Mouse (Mus musculus) forebrain, embryonic 11.5 days (tissue): ENCODE results near the gene Agt. TPM values are rescaled to one million over a fixed set of nuclear protein-coding genes. Genes with fewer than 3 reads are reported as not detected.
A peak's percentile ranks its signal among the peaks of the same experiment; 100 is the strongest.

Experiments used
- ATAC-seq: fragments of 200-750 bp; cut with Nextera tagmentation; replicated peaks from 2 replicates; pipeline ENCODE4 v1.8.0; 2017; ENCODE audit warnings: moderate TSS enrichment; ENCODE audit not compliant: low FRiP score
- DNase-seq: peaks from one replicate; pipeline ENCODE4 v3.0.0-alpha.2; 2017; ENCODE audit warnings: low spot score
- H3K27ac ChIP-seq: fragments of 300-500 bp; sonication (generic); 2 replicates; pipeline ENCODE4 v1.5.1; 2014; ENCODE audit warnings: low read depth, low read length
- H3K27me3 ChIP-seq: fragments of 300-500 bp; sonication (generic); 2 replicates; pipeline ENCODE4 v1.6.1; 2014; ENCODE audit warnings: mild to moderate bottlenecking, low read length, mixed read lengths; ENCODE audit not compliant: control insufficient read depth, insufficient read depth
- H3K36me3 ChIP-seq: fragments of 300-500 bp; sonication (generic); 2 replicates; pipeline ENCODE4 v1.6.1; 2014; ENCODE audit warnings: mild to moderate bottlenecking, low read length, moderate library complexity, mixed read lengths; ENCODE audit not compliant: control insufficient read depth, insufficient read depth
- H3K4me1 ChIP-seq: fragments of 300-500 bp; sonication (generic); replicated peaks from 2 replicates; pipeline ENCODE4 v1.6.1; 2014; ENCODE audit warnings: low read length, mixed read lengths; ENCODE audit not compliant: control insufficient read depth, insufficient read depth
- H3K4me2 ChIP-seq: fragments of 300-500 bp; sonication (generic); 2 replicates; pipeline ENCODE4 v1.6.1; 2014; ENCODE audit warnings: low read depth, mild to moderate bottlenecking, low read length, moderate library complexity, mixed read lengths; ENCODE audit not compliant: severe bottlenecking
- H3K4me3 ChIP-seq: fragments of 300-500 bp; sonication (generic); 2 replicates; pipeline ENCODE4 v1.5.1; 2014; ENCODE audit warnings: low read depth, low read length
- H3K9ac ChIP-seq: fragments of 300-500 bp; sonication (generic); 2 replicates; pipeline ENCODE4 v1.6.1; 2014; ENCODE audit warnings: low read length
- H3K9me3 ChIP-seq: fragments of 300-500 bp; sonication (generic); 2 replicates; pipeline ENCODE4 v1.6.1; 2016; ENCODE audit warnings: low read length, mixed read lengths; ENCODE audit not compliant: control insufficient read depth
- WGBS: fragments of 180-500 bp; shearing (Covaris S2); extraction: QIAGEN DNeasy Blood & Tissue Kit; methylation state at CpG from one replicate; pipeline ENCODE4 v1.1.7; 2014; 5-methylcytosine and 5-hydroxymethylcytosine counted together
- polyA plus RNA-seq: library from polyadenylated mRNA; unstranded; fragments of >200 nt; fragmentation: Nextera tagmentation; extraction: Ambion mirVana; gene quantifications from 2 replicates; pipeline ENCODE4 v1.2.1, GENCODE M21; 2014

Gene Agt
- not detected in 2 replicates for polyA plus RNA-seq

- Histone ChIP-seq H3K9ac (no peak within 1 kb of the TSS), H3K4me1 (no peaks in the 10 kb centered on the region), H3K36me3 (no peaks in the 10 kb centered on the region), H3K27me3 (no peaks in the 10 kb centered on the region), H3K4me3 (no peak within 1 kb of the TSS), H3K9me3 (no peaks in the 10 kb centered on the region), H3K27ac (no peak within 1 kb of the TSS), H3K4me2 (no peak within 1 kb of the TSS)
- 78% methylated on average over 2 of the region's 2 CpGs for WGBS
- DNase-seq: no peak
- no peak for ATAC-seq
Observed at GRCm38 (mm10) chr8:124569593-124569992, at the start of gene Agt. Gene Agt, minus strand, starts transcription at chr8:124569706.

GRCm38 (mm10) chr8:124618252-124618651 is 48.7 kb upstream of the Agt start:
- 67% methylated on average over 9 of the region's 9 CpGs for WGBS

GRCm38 (mm10) chr8:124617266-124617869 is 47.9 kb upstream of the Agt start:
- Histone ChIP-seq H3K4me2 (peak overlapping the region; percentile 60), H3K9me3 (no peaks in the 10 kb centered on the region), H3K27ac (no peak overlapping the region), H3K9ac (peak overlapping the region; percentile 7; the same call in 1 of the 2 replicates), H3K4me3 (peak overlapping the region; percentile 24), H3K4me1 (0 out of 2 replicates have a peak, but pooled peaks cover 2% of the 10 kb centered on the region), H3K36me3 (no peaks in the 10 kb centered on the region), H3K27me3 (peaks cover 2% of the 10 kb centered on the region; the same call in 1 of the 2 replicates)
- WGBS: 12% methylated on average over 17 of the region's 17 CpGs
- ATAC-seq (peak; percentile 65), DNase-seq (peak; percentile 81)

More at GRCm38 (mm10) chr8:124618252-124618651, 48.7 kb upstream of the Agt start:
- no peak overlapping the region for H3K4me3 ChIP-seq
- H3K9ac ChIP-seq: no peak overlapping the region
- no peak overlapping the region for H3K4me2 ChIP-seq
- DNase-seq (no peak), ATAC-seq (no peak)
- H3K9me3 ChIP-seq: no peaks in the 10 kb centered on the region
- H3K36me3 ChIP-seq: no peaks in the 10 kb centered on the region
- 0 out of 2 replicates have a peak, but pooled peaks cover 2% of the 10 kb centered on the region for H3K4me1 ChIP-seq
- H3K27ac ChIP-seq: no peak overlapping the region
- H3K27me3 ChIP-seq: peaks cover 2% of the 10 kb centered on the region; the same call in 1 of the 2 replicates

- no peaks in the 10 kb centered on the region for H3K9me3 ChIP-seq
- H3K4me2 ChIP-seq: no peak overlapping the region
- no peak overlapping the region for H3K4me3 ChIP-seq
- H3K4me1 ChIP-seq: 0 out of 2 replicates have a peak, but pooled peaks cover 2% of the 10 kb centered on the region
- DNase-seq: no peak
- H3K27me3 ChIP-seq: peaks cover 2% of the 10 kb centered on the region; the same call in 1 of the 2 replicates
- WGBS: 81% methylated on average over 6 of the region's 6 CpGs
- H3K36me3 ChIP-seq: no peaks in the 10 kb centered on the region
- ATAC-seq: no peak
- no peak overlapping the region for H3K9ac ChIP-seq
- H3K27ac ChIP-seq: no peak overlapping the region
Observed at GRCm38 (mm10) chr8:124614325-124614724, 44.8 kb upstream of the Agt start.

GRCm38 (mm10) chr8:124608972-124609353 is 39.5 kb upstream of the Agt start:
- Histone ChIP-seq H3K9me3 (no peaks in the 10 kb centered on the region), H3K4me2 (no peak overlapping the region), H3K4me1 (no peaks in the 10 kb centered on the region), H3K9ac (no peak overlapping the region), H3K4me3 (no peak overlapping the region), H3K36me3 (no peaks in the 10 kb centered on the region), H3K27ac (no peak overlapping the region), H3K27me3 (no peaks in the 10 kb centered on the region)
- no peak for ATAC-seq
- 84% methylated on average over 9 of the region's 9 CpGs for WGBS
- no peak for DNase-seq

- ATAC-seq (no peak), DNase-seq (no peak)
- Histone ChIP-seq H3K27ac (no peak overlapping the region), H3K4me1 (no peaks in the 10 kb centered on the region), H3K36me3 (no peaks in the 10 kb centered on the region), H3K9me3 (no peaks in the 10 kb centered on the region), H3K27me3 (no peaks in the 10 kb centered on the region), H3K4me3 (no peak overlapping the region), H3K9ac (no peak overlapping the region), H3K4me2 (no peak overlapping the region)
- WGBS: 80% methylated on average over 13 of the region's 13 CpGs
Observed at GRCm38 (mm10) chr8:124608239-124608971, 38.9 kb upstream of the Agt start.

GRCm38 (mm10) chr8:124604066-124604465 is 34.6 kb upstream of the Agt start:
- WGBS: 69% methylated on average over 5 of the region's 5 CpGs
- no peaks in the 10 kb centered on the region for H3K27me3 ChIP-seq
- H3K9me3 ChIP-seq: no peaks in the 10 kb centered on the region
- H3K27ac ChIP-seq: no peak overlapping the region
- H3K4me3 ChIP-seq: no peak overlapping the region
- no peaks in the 10 kb centered on the region for H3K4me1 ChIP-seq
- H3K9ac ChIP-seq: no peak overlapping the region
- ATAC-seq (no peak), DNase-seq (no peak)
- no peaks in the 10 kb centered on the region for H3K36me3 ChIP-seq
- no peak overlapping the region for H3K4me2 ChIP-seq

GRCm38 (mm10) chr8:124589393-124589792 is 19.9 kb upstream of the Agt start:
- Histone ChIP-seq H3K4me2 (no peak overlapping the region), H3K9ac (no peak overlapping the region), H3K4me1 (no peaks in the 10 kb centered on the region), H3K27ac (no peak overlapping the region), H3K4me3 (no peak overlapping the region), H3K9me3 (no peaks in the 10 kb centered on the region), H3K27me3 (no peaks in the 10 kb centered on the region), H3K36me3 (no peaks in the 10 kb centered on the region)
- DNase-seq (no peak), ATAC-seq (no peak)
- 85% methylated on average over 4 of the region's 4 CpGs for WGBS
